Comparison of ENCODE assay signal across 14 mouse cellular contexts in genomic region chr2:164433278-164433895, GRCm38 (mm10). TPM values are rescaled to one million over a fixed set of nuclear protein-coding genes. Genes with fewer than 3 reads are reported as not detected.
DNase-seq lines count a peak whose midpoint lies in the region; ATAC-seq and TF ChIP-seq lines count a peak whose summit lies in the region.
"Had no signal": no experiment of that assay in that cellular context is flagged by ENCODE, and none has a peak within 500 bp of the region (broad histone marks: within the 10 kb centered on the region; RNA-seq: fewer than 3 reads in every experiment).

No protein-coding gene starts in this region.

- peak overlapping the region; percentile 78 for H3K27ac ChIP-seq in embryonic facial prominence, embryonic 10.5 days (replicated peaks)
- peak overlapping the region; percentile 80 for H3K27ac ChIP-seq in kidney, embryonic 14.5 days (ENCODE audit: low read depth, low read length)
- peak overlapping the region; percentile 70 for H3K27ac ChIP-seq in liver, postnatal 0 days (ENCODE audit: low read depth)
- no peak overlapping the region for H3K27ac ChIP-seq in forebrain, embryonic 16.5 days (ENCODE audit: low read length)

- H3K36me3 ChIP-seq in embryonic facial prominence, embryonic 10.5 days (replicated peaks), result peaks cover 7% of the 10 kb centered on the region
- peaks cover 10% of the 10 kb centered on the region; the same call in 1 of the 2 replicates for H3K36me3 ChIP-seq in kidney, embryonic 14.5 days (ENCODE audit: control insufficient read depth, insufficient read depth, low read length)
- H3K36me3 ChIP-seq in liver, postnatal 0 days (replicated peaks; ENCODE audit: insufficient read depth, low read length), result peaks cover 20% of the 10 kb centered on the region
- H3K36me3 ChIP-seq in forebrain, embryonic 16.5 days (ENCODE audit: control insufficient read depth, insufficient read depth), result no peaks in the 10 kb centered on the region

- 71% methylated on average over 9 of the region's 9 CpGs for WGBS in embryonic facial prominence, embryonic 10.5 days
- WGBS in kidney, embryonic 14.5 days, result 66% methylated on average over 9 of the region's 9 CpGs
- 46% methylated on average over 9 of the region's 9 CpGs for WGBS in liver, postnatal 0 days (ENCODE audit: insufficient replicate concordance)
- WGBS in forebrain, embryonic 16.5 days, result 87% methylated on average over 9 of the region's 9 CpGs

- no peak overlapping the region for H3K9ac ChIP-seq in kidney, embryonic 14.5 days (ENCODE audit: low read depth, low read length)
- peak overlapping the region; percentile 48; the same call in 1 of the 2 replicates for H3K9ac ChIP-seq in liver, postnatal 0 days (replicated peaks)
- no peak overlapping the region for H3K9ac ChIP-seq in forebrain, embryonic 16.5 days (replicated peaks; ENCODE audit: low read depth, low read length)

- no peak for TF ChIP-seq CTCF in liver, postnatal 0 days (IDR thresholded peaks at IDR 0.05; ENCODE audit: low read depth)

- no peak for TF ChIP-seq EP300 in liver, postnatal 0 days (IDR thresholded peaks at IDR 0.05; ENCODE audit: low read depth)

- H3K4me2 ChIP-seq in kidney, embryonic 14.5 days (replicated peaks; ENCODE audit: low read depth, low read length), result peak overlapping the region; percentile 25; the same call in 1 of the 2 replicates
- peak overlapping the region; percentile 63 for H3K4me2 ChIP-seq in liver, postnatal 0 days (ENCODE audit: low read depth, low read length)
- no peak overlapping the region for H3K4me2 ChIP-seq in forebrain, embryonic 16.5 days (ENCODE audit: low read length)

- DNase-seq in kidney, adult 9 months, result peak; percentile 38
- no peak for DNase-seq in kidney, postnatal 10 days
- DNase-seq in embryonic facial prominence, embryonic 10.5 days (ENCODE audit: low spot score), result no peak
- no peak for DNase-seq in liver, postnatal 0 days
- DNase-seq in left cerebral cortex, adult 11 months (ENCODE audit: low spot score), result no peak
- DNase-seq: cerebellum, adult 18-20 months had no signal

- no peaks in the 10 kb centered on the region for H3K9me3 ChIP-seq in embryonic facial prominence, embryonic 10.5 days
- H3K9me3 ChIP-seq in kidney, embryonic 14.5 days (ENCODE audit: control insufficient read depth, low read length), result no peaks in the 10 kb centered on the region
- H3K9me3 ChIP-seq in liver, postnatal 0 days (ENCODE audit: low read length), result no peaks in the 10 kb centered on the region
- H3K9me3 ChIP-seq in forebrain, embryonic 16.5 days (ENCODE audit: control insufficient read depth, low read length), result no peaks in the 10 kb centered on the region

- ATAC-seq in kidney, embryonic 14.5 days (ENCODE audit: low FRiP score, low TSS enrichment), result 0 out of 2 replicates have a peak, but pooled peaks have one; percentile 6
- ATAC-seq in liver, postnatal 0 days, result peak; percentile 4; the same call in 1 of the 2 replicates
- no peak for ATAC-seq in erythroblast, adult 5-6 weeks (replicated peaks; ENCODE audit: low FRiP score, poor library complexity, severe bottlenecking)
- no peak for ATAC-seq in forebrain, embryonic 16.5 days

- peaks cover 44% of the 10 kb centered on the region for H3K27me3 ChIP-seq in embryonic facial prominence, embryonic 10.5 days (replicated peaks; ENCODE audit: low read depth, poor library complexity, severe bottlenecking)
- no peaks in the 10 kb centered on the region for H3K27me3 ChIP-seq in kidney, embryonic 14.5 days (ENCODE audit: control insufficient read depth, insufficient read depth, low read length)
- H3K27me3 ChIP-seq in liver, postnatal 0 days (ENCODE audit: insufficient read depth, low read length), result no peaks in the 10 kb centered on the region
- H3K27me3 ChIP-seq in forebrain, embryonic 16.5 days (replicated peaks; ENCODE audit: control insufficient read depth, insufficient read depth, low read length), result no peaks in the 10 kb centered on the region

- H3K4me1 ChIP-seq in embryonic facial prominence, embryonic 10.5 days, result peaks cover 93% of the 10 kb centered on the region
- H3K4me1 ChIP-seq in kidney, embryonic 14.5 days (ENCODE audit: control insufficient read depth, insufficient read depth, low read length), result peaks cover 77% of the 10 kb centered on the region
- H3K4me1 ChIP-seq in liver, postnatal 0 days (ENCODE audit: insufficient read depth), result peaks cover 28% of the 10 kb centered on the region
- H3K4me1 ChIP-seq in forebrain, embryonic 16.5 days (replicated peaks; ENCODE audit: control insufficient read depth, insufficient read depth, low read length), result no peaks in the 10 kb centered on the region

- no peak overlapping the region for H3K4me3 ChIP-seq in embryonic facial prominence, embryonic 10.5 days
- no peak overlapping the region for H3K4me3 ChIP-seq in kidney, embryonic 14.5 days (ENCODE audit: low read length)
- H3K4me3 ChIP-seq in liver, postnatal 0 days (ENCODE audit: low read depth, low read length), result peak overlapping the region; percentile 23; the same call in 1 of the 2 replicates
- no peak overlapping the region for H3K4me3 ChIP-seq in forebrain, embryonic 16.5 days (replicated peaks; ENCODE audit: low read length)

RNA-seq across cellular contexts. Expression of gene Sdc4, which starts 10.3 kb away (rescaled TPM):
- 25.5 and 26.0 TPM in 2 replicates for polyA plus RNA-seq in embryonic facial prominence, embryonic 10.5 days (2016; fragmentation: Nextera tagmentation; extraction: Ambion mirVana)
- 87.8 and 108 TPM in 2 replicates for polyA plus RNA-seq in kidney, embryonic 14.5 days (2014; fragmentation: Nextera tagmentation; extraction: Ambion mirVana)
- 194 and 208 TPM in 2 replicates for polyA plus RNA-seq in liver, postnatal 0 days (2015; fragmentation: Nextera tagmentation; extraction: Ambion mirVana)
- total RNA-seq in erythroblast, adult 5-6 weeks (2015; ENCODE audit: low replicate concordance), result 0.38 and 0.42 TPM in 2 replicates
- 0.09 and 0.98 TPM in 2 replicates for total RNA-seq in erythroblast, adult 5-6 weeks (2017; ENCODE audit: low replicate concordance)
- polyA plus RNA-seq in forebrain, embryonic 16.5 days (2015; fragmentation: Nextera tagmentation; extraction: Ambion mirVana), result 5.1 and 8.2 TPM in 2 replicates
- total RNA-seq: granulocyte monocyte progenitor cell, adult 5-6 weeks; MEL had no signal

RNA-seq across cellular contexts. Expression of gene Sys1, which starts 23.4 kb away (rescaled TPM):
- polyA plus RNA-seq in embryonic facial prominence, embryonic 10.5 days (2016; fragmentation: Nextera tagmentation; extraction: Ambion mirVana), result 52.5 and 53.1 TPM in 2 replicates
- 66.8 and 69.4 TPM in 2 replicates for polyA plus RNA-seq in kidney, embryonic 14.5 days (2014; fragmentation: Nextera tagmentation; extraction: Ambion mirVana)
- polyA plus RNA-seq in liver, postnatal 0 days (2015; fragmentation: Nextera tagmentation; extraction: Ambion mirVana), result 43.5 and 46.2 TPM in 2 replicates
- total RNA-seq in erythroblast, adult 5-6 weeks (2015; ENCODE audit: low replicate concordance), result 7.1 and 9.8 TPM in 2 replicates
- 3.7 and 17.0 TPM in 2 replicates for total RNA-seq in erythroblast, adult 5-6 weeks (2017; ENCODE audit: low replicate concordance)
- polyA plus RNA-seq in forebrain, embryonic 16.5 days (2015; fragmentation: Nextera tagmentation; extraction: Ambion mirVana), result 69.5 and 76.9 TPM in 2 replicates

RNA-seq across cellular contexts. Expression of gene Gm20458, which starts 27.4 kb away (rescaled TPM):
- polyA plus RNA-seq in embryonic facial prominence, embryonic 10.5 days (2016; fragmentation: Nextera tagmentation; extraction: Ambion mirVana), result 3.1 and 3.2 TPM in 2 replicates
- polyA plus RNA-seq in kidney, embryonic 14.5 days (2014; fragmentation: Nextera tagmentation; extraction: Ambion mirVana), result 7.1 and 8.4 TPM in 2 replicates
- polyA plus RNA-seq in liver, postnatal 0 days (2015; fragmentation: Nextera tagmentation; extraction: Ambion mirVana), result 5.8 and 6.1 TPM in 2 replicates
- not detected in 2 replicates for total RNA-seq in erythroblast, adult 5-6 weeks (2015; ENCODE audit: low replicate concordance)
- total RNA-seq in erythroblast, adult 5-6 weeks (2017; ENCODE audit: low replicate concordance), result not detected in 2 replicates
- 9.8 and 11.4 TPM in 2 replicates for polyA plus RNA-seq in forebrain, embryonic 16.5 days (2015; fragmentation: Nextera tagmentation; extraction: Ambion mirVana)
- total RNA-seq: granulocyte monocyte progenitor cell, adult 5-6 weeks had no signal

RNA-seq across cellular contexts. Expression of gene Matn4, which starts 28.4 kb away (rescaled TPM):
- polyA plus RNA-seq in embryonic facial prominence, embryonic 10.5 days (2016; fragmentation: Nextera tagmentation; extraction: Ambion mirVana), result 0.23 and 0.85 TPM in 2 replicates
- 0.12 and 0.20 TPM in 2 replicates for polyA plus RNA-seq in kidney, embryonic 14.5 days (2014; fragmentation: Nextera tagmentation; extraction: Ambion mirVana)
- 0.18 and 0.25 TPM in 2 replicates for polyA plus RNA-seq in liver, postnatal 0 days (2015; fragmentation: Nextera tagmentation; extraction: Ambion mirVana)
- not detected in 2 replicates for total RNA-seq in erythroblast, adult 5-6 weeks (2015; ENCODE audit: low replicate concordance)
- total RNA-seq in erythroblast, adult 5-6 weeks (2017; ENCODE audit: low replicate concordance), result not detected in 2 replicates
- 2.0 and 3.1 TPM in 2 replicates for polyA plus RNA-seq in forebrain, embryonic 16.5 days (2015; fragmentation: Nextera tagmentation; extraction: Ambion mirVana)
- total RNA-seq: granulocyte monocyte progenitor cell, adult 5-6 weeks; MEL had no signal
- polyA plus RNA-seq: forebrain, embryonic 11.5 days had no signal

RNA-seq across cellular contexts. Expression of gene Rbpjl, which starts 30.4 kb away (rescaled TPM):
- polyA plus RNA-seq in embryonic facial prominence, embryonic 10.5 days (2016; fragmentation: Nextera tagmentation; extraction: Ambion mirVana), result not detected in 2 replicates
- not detected in 2 replicates for polyA plus RNA-seq in kidney, embryonic 14.5 days (2014; fragmentation: Nextera tagmentation; extraction: Ambion mirVana)
- polyA plus RNA-seq in liver, postnatal 0 days (2015; fragmentation: Nextera tagmentation; extraction: Ambion mirVana), result not detected in 2 replicates
- total RNA-seq in erythroblast, adult 5-6 weeks (2015; ENCODE audit: low replicate concordance), result not detected in 2 replicates
- not detected in 2 replicates for total RNA-seq in erythroblast, adult 5-6 weeks (2017; ENCODE audit: low replicate concordance)
- polyA plus RNA-seq in forebrain, embryonic 16.5 days (2015; fragmentation: Nextera tagmentation; extraction: Ambion mirVana), result 0.10 and 0.11 TPM in 2 replicates
- total RNA-seq: adrenal gland, postnatal 14 days; granulocyte monocyte progenitor cell, adult 5-6 weeks; MEL had no signal
- polyA plus RNA-seq: forebrain, embryonic 11.5 days; neural tube, embryonic 11.5 days had no signal

Comparison
In these comparisons a context has a peak if more than half of its experiments do, and no peak if none do; other contexts are left out.
1. ATAC-seq: peak in kidney, embryonic 14.5 days (single experiment) and liver, postnatal 0 days (single experiment); none in erythroblast, adult 5-6 weeks (single experiment) and forebrain, embryonic 16.5 days (single experiment).